Mouse (Mus musculus) spleen, postnatal 14 days (tissue): Measurements from ENCODE around the gene Klhl2.

Experiments
- DNase-seq, 2 experiments: peaks; one replicate each; pipeline ENCODE4 v3.0.0; 2021 to 2022; ENCODE audit warnings: low spot score in 2 of 2

The Klhl2 gene

GRCm38 (mm10) chr8:64831656-64832055 lies 18.2 kb downstream of the Klhl2 start:
- DNase-seq, result no peak

- DNase-seq, result no peak
Measured at GRCm38 (mm10) chr8:64829921-64830320, 19.9 kb downstream of the Klhl2 start.

DNA sequence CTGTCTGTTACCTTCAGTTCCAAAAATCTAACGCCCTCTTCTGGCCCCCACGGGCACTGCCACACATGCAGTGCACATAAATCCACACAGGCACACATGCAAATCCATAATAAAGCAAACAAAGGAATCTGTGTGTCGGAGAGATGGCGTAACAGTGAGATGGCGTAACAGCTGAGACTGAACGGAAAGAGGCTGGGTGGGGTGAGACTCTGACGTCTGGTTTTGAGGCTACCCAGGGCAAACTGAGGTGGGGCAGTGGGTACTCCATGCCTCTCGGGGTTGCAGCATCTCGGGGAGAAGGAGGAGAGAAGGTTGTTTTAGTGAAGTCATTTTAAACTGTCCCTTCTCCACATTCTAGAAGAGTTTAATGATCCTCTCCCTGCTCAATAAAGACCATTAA lies 20.4 kb downstream of the Klhl2 start:
- no peak for DNase-seq

DNA sequence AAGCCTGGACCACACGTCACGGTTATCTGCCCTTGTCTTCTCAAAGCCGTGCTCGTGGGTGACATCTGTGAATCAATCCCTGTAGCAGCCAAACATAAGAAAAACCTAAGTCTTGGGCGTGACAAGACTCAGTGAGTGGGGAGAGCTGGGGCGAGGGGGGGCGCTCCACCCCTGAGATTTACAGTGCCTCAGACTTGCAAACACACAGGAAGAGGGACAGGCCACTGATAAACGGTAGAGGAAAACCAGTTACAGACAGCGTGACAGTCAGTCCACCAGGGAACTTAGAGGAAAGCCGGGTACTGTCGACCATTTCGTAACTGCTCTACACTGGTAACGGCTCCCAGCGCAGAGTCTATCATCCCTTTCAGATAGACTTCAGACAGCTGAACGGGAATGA lies 21.4 kb downstream of the Klhl2 start:
- no peak for DNase-seq

GRCm38 (mm10) chr8:64827356-64827755 lies 22.5 kb downstream of the Klhl2 start:
- DNase-seq, result no peak

DNA sequence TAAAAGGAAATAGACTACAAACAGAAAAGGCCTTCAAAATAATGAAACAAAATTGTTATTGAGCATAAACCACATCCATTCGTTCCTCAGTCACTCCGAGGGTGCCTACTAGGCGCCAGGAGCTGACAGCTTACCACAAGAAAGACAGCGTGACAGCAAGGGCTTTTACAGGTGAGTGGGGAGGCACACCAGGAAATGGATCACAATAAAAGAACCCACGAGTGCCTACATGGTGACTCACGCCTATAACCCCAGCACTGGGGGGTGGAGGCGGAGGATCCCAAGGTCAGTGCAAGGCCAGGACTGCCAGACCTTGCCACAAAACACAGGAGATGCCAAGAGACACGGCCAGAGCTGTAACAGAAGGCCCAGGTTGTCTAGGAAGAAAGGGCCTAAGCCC lies 23.4 kb downstream of the Klhl2 start:
- DNase-seq, result no peak

GRCm38 (mm10) chr8:64823905-64824304 lies 25.9 kb downstream of the Klhl2 start:
- no peak for DNase-seq

GRCm38 (mm10) chr8:64820940-64821339 lies 28.9 kb downstream of the Klhl2 start:
- DNase-seq, result no peak

DNA sequence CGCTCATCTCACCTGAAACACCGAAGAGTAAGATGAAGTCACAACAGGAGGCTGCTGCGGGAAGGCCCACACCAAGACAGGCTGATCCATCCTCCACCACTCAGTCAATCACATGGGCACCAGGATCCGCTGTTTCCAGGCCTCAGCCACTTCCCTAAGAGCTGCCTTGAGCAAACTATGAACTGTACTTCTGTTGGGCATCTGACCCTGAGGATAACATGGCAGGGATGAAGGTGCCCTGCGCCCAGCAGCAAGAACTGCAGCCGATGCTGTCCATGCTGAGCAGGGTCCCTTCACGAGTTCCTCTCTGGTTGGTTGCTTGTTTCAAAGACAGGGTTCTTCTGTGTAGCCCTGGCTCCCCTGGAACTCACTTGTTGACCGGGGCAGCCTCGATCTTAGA lies 38.0 kb downstream of the Klhl2 start:
- no peak for DNase-seq

- no peak for DNase-seq
Measured at GRCm38 (mm10) chr8:64811083-64811482, 38.7 kb downstream of the Klhl2 start.

DNA sequence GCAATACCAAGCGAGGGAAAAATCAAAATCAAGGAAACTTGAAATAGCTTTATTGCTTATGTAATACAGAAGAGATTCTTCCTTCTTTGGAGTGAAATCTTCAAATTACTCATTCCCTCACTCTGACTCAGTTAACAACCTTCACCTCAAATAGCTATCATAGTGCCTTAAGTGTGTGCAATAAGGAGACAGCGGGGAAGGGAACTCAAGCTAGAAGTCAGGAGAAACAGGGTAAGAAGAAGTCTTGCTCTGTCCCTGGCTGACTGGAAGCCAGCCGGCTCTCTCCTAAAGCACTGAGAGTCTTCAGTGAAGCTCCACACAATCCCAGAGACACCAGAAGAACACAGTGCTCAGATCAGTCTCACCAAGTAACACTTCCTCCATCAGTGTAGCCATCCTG lies 43.3 kb downstream of the Klhl2 start:
- DNase-seq, result no peak

DNA sequence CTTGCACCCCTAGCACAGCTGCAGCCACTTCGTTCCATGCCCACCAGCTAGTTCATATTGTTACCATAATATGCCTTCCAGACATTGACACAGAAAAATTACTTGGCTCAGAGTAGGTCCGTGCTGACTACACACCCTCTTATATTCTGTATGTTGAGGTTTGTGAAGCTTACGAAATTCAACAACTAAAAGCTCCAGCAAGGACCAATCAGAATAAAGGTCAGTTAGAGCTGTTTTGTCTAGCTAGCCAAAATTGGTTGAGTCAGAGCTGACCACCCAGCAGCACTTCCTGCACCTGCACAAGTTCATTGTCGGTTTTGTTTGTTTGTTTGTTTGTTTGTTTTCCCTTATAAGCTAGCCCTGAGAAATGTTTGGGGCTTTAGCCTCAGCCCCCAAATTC lies 44.8 kb downstream of the Klhl2 start:
- DNase-seq, result no peak

- no peak for DNase-seq
Measured at GRCm38 (mm10) chr8:64799306-64799705, 50.5 kb downstream of the Klhl2 start.

GRCm38 (mm10) chr8:64798503-64798902 lies 51.3 kb downstream of the Klhl2 start:
- no peak for DNase-seq

- DNase-seq, result no peak
Measured at GRCm38 (mm10) chr8:64797751-64798150, 52.1 kb downstream of the Klhl2 start.

- DNase-seq, result no peak
Measured at GRCm38 (mm10) chr8:64791250-64791881, 58.5 kb downstream of the Klhl2 start.

DNA sequence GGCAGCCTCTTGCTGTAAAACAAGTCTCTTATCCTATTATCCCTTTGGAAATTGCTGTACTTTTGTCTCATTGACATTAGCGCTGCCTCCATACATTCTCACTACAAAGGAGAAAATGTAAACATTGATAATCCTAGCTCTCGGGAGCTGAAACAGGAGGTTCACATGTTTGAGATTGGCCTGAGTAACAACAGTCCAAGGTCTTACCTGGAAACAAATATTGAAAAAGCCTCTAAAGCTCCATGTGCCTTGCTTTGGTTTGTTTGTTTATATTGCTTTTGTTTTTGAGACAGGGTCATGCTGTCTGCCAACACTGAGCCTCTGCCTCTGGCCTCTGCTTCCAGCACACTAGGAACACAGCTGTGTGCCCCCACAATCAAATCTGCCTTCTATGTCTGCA lies 59.4 kb downstream of the Klhl2 start:
- DNase-seq, result no peak

- peak in 1 of 2 experiments; percentile 27 for DNase-seq
Measured at GRCm38 (mm10) chr8:64788715-64789114, 61.1 kb downstream of the Klhl2 start.

DNA sequence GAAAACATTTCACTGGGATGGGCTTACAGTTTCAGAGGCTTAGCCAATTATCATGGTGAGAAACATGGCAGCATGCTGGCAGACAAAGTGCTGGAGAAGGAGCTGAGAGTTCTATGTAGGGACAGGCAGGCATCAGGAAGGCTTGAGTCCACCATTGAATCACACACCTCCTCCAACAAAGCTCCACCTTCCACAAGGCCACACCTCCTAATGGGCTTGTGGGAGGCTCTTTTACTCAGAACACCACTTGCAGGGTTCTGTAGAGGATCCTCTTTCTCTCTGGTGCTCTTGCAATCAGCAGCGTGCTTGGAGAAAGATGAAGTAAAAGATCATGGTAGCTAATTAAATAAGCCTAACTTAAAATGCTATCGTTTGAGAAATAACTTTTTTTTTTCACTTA lies 63.0 kb downstream of the Klhl2 start:
- no peak for DNase-seq

DNA sequence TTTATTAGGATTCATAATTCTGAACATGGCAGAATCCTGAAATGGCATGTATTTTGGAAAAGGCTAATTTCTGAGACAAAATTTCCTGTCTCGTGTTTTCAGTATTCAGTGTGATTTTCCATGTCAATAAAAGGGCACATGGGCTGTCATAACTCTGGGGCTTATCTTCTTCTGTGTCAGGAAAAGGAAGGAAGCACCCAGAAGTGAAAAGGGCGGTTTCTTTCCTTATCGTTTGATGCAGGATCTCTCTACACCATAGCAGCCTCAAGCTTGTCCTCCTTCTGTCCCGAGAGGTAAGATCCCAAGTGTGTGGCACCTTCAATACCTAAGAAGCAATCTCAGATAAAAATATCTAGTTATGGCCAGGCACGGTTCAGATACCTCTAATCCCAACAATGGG lies 65.6 kb downstream of the Klhl2 start:
- no peak for DNase-seq

DNA sequence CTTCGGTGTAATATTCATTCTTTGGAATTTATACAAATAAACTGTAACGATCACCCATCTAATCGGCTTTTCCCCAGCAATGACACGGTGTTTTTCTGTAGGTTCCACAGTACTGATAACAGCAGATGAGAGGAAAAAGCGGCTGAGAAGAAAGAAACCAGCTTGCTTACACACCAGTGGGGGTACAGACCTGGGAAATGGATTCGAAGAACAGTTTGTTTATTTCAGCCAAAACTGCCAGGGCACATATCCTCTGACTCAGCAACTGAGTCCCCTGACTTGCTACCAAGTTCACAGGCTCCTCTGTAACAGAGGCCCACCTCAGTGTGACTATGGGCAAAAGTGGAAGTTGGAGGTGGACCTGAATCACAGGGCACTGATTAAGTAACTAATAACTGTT lies 67.9 kb downstream of the Klhl2 start:
- DNase-seq, result no peak

- DNase-seq, result no peak
Measured at GRCm38 (mm10) chr8:64777925-64778324, 71.9 kb downstream of the Klhl2 start.

DNA sequence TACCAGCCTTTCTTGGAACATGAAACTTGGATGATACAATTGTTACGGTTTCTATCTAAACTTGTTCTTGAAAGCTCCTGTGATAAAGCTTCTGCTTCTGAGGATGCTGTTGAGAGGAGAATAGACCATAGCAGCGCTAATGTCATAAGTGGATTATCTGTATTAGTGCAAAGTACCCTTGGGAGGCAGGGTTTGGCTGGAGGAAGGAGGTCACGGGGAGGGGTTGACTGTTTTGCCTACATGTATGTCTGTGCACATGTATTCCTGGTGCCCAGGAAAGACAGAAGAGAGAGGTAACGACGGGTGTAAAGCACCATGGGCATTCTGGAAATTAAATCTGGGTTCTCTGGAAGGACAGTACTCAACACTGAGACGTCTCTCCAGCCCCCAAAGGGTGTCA lies 75.7 kb downstream of the Klhl2 start:
- DNase-seq, result no peak

DNA sequence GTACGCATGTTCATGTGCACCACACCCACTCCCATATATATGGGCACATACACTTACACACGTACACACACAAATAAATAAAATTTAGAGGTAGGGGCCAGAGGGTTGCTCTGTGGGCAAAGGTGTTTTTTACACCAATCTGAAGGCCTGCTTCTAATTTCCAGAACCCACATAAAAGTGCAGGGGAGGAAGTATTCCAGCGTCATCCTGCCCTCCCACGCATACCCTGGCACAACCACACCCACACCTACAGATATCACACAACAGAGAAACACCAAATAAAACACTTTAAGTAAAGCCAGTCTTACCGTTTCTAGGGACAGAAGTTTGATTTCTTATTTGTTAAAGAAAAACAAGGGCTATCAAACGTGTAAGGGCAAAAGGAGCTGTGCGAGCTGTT lies 79.0 kb downstream of the Klhl2 start:
- no peak for DNase-seq
